Mouse (Mus musculus) lung, postnatal 0 days (tissue): ENCODE measurements at regions not wholly inside any gene's neighbourhood (a gene's known extent, or its start where the extent isn't known, plus 50 kb on each side); places are given as distances from the start of the nearest gene placed in this dataset.

Experiments
- CTCF ChIP-seq: IDR thresholded peaks from 2 replicates; pipeline ENCODE4 v1.5.1; 2016; ENCODE audit warnings: antibody characterized with exemption, mild to moderate bottlenecking
- EP300 ChIP-seq: IDR thresholded peaks from 2 replicates; pipeline ENCODE4 v1.6.1; 2016; ENCODE audit warnings: antibody characterized with exemption, mild to moderate bottlenecking, control low read depth

- TF ChIP-seq CTCF (no peak), EP300 (no peak)
Observed at GRCm38 (mm10) chr7:70505671-70506181, 139.2 kb upstream of the Nr2f2 start.
